Mouse (Mus musculus): ENCODE measurements around the gene Psmc3. TPM values are rescaled to one million over a fixed set of nuclear protein-coding genes. Genes with fewer than 3 reads are reported as not detected.
"Not testable (repeated sequence)": the region's sequence is repeated elsewhere in the genome, so short reads cannot be mapped to it uniquely, and the experiment has no call there.

Gene Psmc3
- polyA plus RNA-seq, 1 experiment from 2014 or later, result 301 TPM

DNA sequence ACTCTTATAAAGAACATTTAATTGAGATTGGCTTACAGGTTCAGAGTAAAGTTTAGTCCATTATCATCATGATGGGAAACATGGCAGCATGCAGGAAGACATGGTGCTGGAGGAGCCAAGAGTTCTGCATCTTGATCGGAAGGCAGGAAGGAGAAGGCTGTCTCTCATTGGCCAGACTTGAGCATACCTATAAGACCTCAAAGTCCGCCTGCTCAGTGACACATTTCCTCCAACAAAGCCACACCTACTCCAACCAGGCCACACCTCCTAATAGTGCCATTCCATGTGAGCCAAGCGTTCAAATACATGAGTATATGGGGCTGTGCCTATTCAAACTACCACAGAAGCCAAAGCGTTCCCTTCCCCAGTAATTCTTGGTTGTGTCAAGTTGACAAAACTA, 22.6 kb upstream of the Psmc3 start:
- H3K27ac ChIP-seq, result no peak overlapping the region
- H3K9ac ChIP-seq, result no peak overlapping the region
- no peaks in the 10 kb centered on the region for H3K27me3 ChIP-seq
- H3K9me3 ChIP-seq, result no peaks in the 10 kb centered on the region
- 82% methylated on average over 4 of the region's 4 CpGs for WGBS
- no peak for ATAC-seq (ENCODE audit: low FRiP score)
- H3K4me1 ChIP-seq, result peaks cover 2% of the 10 kb centered on the region; the same call in 1 of the 2 replicates
- H3K4me2 ChIP-seq, result no peak overlapping the region
- no peaks in the 10 kb centered on the region for H3K36me3 ChIP-seq (replicated peaks)
- no peak overlapping the region for H3K4me3 ChIP-seq (replicated peaks)

DNA sequence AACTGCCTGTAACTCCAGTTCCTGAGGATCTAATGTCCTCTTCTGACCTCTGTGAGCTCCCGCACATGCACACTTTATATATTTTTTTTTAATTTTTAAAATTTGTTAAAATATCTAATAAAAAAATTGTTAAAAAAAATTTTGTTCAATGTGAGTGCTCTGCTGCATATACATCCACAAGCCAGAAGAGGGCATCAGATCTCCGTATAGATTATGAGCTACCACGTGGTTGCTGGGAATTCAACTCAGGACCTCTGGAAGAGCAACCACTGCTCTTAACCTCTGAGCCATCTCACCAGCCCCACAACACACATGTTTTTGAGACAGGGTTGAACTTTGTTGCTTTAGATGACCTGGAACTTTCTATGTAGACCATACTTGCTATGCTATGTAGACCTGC, 20.8 kb upstream of the Psmc3 start:
- Histone ChIP-seq H3K27ac (no peak overlapping the region), H3K4me1 (peaks cover 2% of the 10 kb centered on the region; the same call in 1 of the 2 replicates), H3K4me2 (no peak overlapping the region), H3K9ac (no peak overlapping the region), H3K4me3 (replicated peaks) (no peak overlapping the region), H3K27me3 (no peaks in the 10 kb centered on the region), H3K36me3 (replicated peaks) (no peaks in the 10 kb centered on the region), H3K9me3 (no peaks in the 10 kb centered on the region)
- 23% methylated on average over 3 of the region's 3 CpGs for WGBS
- no peak for ATAC-seq (ENCODE audit: low FRiP score)

DNA sequence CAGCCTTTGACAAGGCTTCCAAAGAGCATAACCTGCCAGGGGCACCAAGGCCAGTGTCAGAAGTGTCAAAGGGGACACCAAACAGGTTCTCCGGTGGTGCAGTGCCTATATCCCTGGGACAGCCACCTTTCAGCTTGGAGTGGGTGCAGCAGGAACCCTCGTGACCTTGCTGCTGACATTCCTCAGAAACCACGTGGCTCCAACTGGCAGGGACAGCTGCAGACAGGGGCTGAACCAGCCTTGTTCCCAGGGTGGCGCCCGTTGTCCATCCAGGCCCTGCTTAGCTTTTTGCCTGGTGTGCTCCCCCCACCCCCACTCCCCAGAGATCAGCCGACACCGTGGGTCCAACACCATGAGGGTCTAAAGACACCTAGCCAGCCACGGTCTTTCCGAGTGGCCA, 18.4 kb upstream of the Psmc3 start, which contains the start of gene Rapsn:
Rapsn (plus strand) TSS at position 236 of the 400 bp plus-strand sequence.
- no peak for ATAC-seq (ENCODE audit: low FRiP score)
- no peaks in the 10 kb centered on the region for H3K36me3 ChIP-seq (replicated peaks)
- H3K27ac ChIP-seq, result no peak within 1 kb of the TSS

DNA sequence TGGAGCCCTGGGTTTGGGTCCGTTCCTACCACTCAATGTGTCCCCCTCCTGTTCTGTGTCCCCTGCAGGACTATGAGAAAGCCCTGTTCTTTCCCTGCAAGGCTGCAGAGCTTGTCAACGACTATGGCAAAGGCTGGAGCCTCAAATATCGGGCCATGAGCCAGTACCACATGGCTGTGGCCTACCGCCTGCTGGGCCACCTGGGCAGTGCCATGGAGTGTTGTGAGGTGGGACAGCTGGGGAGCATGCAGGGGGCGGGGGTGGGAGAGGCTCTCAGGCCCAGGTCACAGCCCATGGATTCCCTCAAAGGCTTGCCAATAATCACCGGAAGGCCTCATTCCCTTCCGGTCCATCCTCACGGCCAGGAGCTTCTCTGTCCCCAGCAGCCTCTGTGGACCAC, 12.0 kb upstream of the Psmc3 start:
- H3K9me3 ChIP-seq, result no peaks in the 10 kb centered on the region
- 74% methylated on average over 8 of the region's 8 CpGs for WGBS
- H3K9ac ChIP-seq, result no peak overlapping the region
- no peak for ATAC-seq (ENCODE audit: low FRiP score)
- H3K36me3 ChIP-seq (replicated peaks), result no peaks in the 10 kb centered on the region
- no peaks in the 10 kb centered on the region for H3K27me3 ChIP-seq
- H3K4me3 ChIP-seq (replicated peaks), result no peak overlapping the region
- H3K4me2 ChIP-seq, result no peak overlapping the region
- no peak overlapping the region for H3K27ac ChIP-seq
- H3K4me1 ChIP-seq, result no peaks in the 10 kb centered on the region

More for the DNA sequence above, 18.4 kb upstream of the Psmc3 start, which contains the start of gene Rapsn:
- Histone ChIP-seq H3K27me3 (no peaks in the 10 kb centered on the region), H3K9me3 (no peaks in the 10 kb centered on the region), H3K4me2 (no peak within 1 kb of the TSS), H3K4me1 (0 out of 2 replicates have a peak, but pooled peaks cover 2% of the 10 kb centered on the region), H3K4me3 (replicated peaks) (no peak within 1 kb of the TSS), H3K9ac (no peak within 1 kb of the TSS)
- WGBS, result 74% methylated on average over 9 of the region's 9 CpGs

DNA sequence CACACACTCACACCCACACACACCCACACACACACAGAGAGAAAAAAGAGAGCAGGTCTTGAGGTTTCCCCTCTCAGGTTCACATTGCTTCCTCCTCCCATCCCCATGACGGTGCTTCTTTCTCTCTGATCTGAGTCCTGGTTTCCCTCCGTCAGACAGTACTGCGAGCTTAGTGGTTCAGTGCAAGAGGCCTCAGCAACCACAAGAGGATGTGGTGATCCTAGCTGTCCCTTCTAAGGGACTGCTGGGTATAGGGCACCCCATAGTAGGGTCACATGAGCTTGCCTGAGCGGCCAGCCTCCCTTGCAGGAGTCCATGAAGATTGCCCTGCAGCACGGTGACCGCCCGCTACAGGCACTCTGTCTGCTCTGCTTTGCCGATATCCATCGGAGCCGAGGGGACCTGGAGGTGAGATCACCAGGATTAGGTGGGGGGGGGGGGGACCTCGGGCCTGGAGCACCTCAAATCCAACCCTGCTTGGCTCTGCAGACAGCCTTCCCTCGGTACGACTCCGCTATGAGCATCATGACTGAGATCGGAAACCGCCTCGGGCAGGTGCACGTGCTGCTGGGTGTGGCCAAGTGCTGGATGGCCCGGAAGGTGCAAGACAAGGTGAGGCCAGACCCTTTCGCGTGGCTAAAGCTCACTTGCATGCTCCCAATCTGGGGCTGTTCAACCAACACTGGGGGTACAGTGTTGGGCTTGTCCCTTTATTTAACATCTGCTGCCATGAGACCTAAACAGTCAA, 11.0 kb upstream of the Psmc3 start:
- peak; percentile 30; the same call in 1 of the 2 replicates for ATAC-seq (ENCODE audit: low FRiP score)
- Histone ChIP-seq H3K9ac (no peak overlapping the region), H3K4me1 (no peaks in the 10 kb centered on the region), H3K27ac (no peak overlapping the region), H3K27me3 (no peaks in the 10 kb centered on the region), H3K4me3 (replicated peaks) (no peak overlapping the region), H3K36me3 (replicated peaks) (no peaks in the 10 kb centered on the region), H3K9me3 (no peaks in the 10 kb centered on the region), H3K4me2 (no peak overlapping the region)
- WGBS, result 67% methylated on average over 21 of the region's 21 CpGs

DNA sequence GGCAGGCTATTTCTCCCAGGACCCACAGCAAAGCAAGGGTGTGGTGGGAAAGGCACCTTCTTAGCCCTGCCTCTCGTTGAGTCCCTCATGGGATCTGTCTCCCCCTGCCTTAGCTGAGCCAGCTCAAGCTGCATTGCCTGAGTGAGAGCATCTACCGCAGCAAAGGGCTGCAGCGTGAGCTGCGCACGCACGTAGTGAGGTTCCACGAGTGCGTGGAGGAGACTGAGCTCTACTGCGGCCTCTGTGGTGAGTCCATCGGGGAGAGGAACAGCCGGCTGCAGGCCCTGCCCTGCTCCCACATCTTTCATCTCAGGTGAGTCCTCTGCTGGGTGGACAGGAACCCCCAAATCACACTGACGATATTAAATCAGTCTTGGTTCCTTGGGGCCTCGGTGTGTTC, 9.1 kb upstream of the Psmc3 start:
- Histone ChIP-seq H3K9me3 (no peaks in the 10 kb centered on the region), H3K27ac (no peak overlapping the region), H3K4me1 (no peaks in the 10 kb centered on the region), H3K4me3 (replicated peaks) (no peak overlapping the region), H3K9ac (no peak overlapping the region), H3K36me3 (replicated peaks) (no peaks in the 10 kb centered on the region), H3K27me3 (no peaks in the 10 kb centered on the region), H3K4me2 (no peak overlapping the region)
- no peak for ATAC-seq (ENCODE audit: low FRiP score)
- 85% methylated on average over 13 of the region's 13 CpGs for WGBS

DNA sequence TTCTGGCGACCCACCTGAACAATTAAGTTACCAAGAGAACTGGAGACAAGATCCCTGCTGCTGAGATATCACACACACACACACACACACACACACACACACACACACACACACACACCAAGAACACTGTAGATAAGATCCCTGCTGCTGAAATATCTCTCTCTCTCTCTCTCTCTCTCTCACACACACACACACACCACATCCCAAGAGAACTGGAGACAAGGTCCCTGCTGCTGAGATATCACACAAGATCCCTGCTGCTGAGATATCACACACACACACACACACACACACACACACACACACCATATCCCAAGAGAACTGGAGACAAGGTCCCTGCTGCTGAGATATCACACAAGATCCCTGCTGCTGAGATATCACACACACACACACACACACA, 8.0 kb upstream of the Psmc3 start:
- not testable (repeated sequence) for H3K9me3 ChIP-seq; H3K27ac ChIP-seq; H3K4me1 ChIP-seq; H3K27me3 ChIP-seq; ATAC-seq (ENCODE audit: low FRiP score); H3K4me2 ChIP-seq; H3K36me3 ChIP-seq (replicated peaks); H3K9ac ChIP-seq; H3K4me3 ChIP-seq (replicated peaks)
- WGBS, result 76% methylated on average over 1 of the region's 1 CpGs

DNA sequence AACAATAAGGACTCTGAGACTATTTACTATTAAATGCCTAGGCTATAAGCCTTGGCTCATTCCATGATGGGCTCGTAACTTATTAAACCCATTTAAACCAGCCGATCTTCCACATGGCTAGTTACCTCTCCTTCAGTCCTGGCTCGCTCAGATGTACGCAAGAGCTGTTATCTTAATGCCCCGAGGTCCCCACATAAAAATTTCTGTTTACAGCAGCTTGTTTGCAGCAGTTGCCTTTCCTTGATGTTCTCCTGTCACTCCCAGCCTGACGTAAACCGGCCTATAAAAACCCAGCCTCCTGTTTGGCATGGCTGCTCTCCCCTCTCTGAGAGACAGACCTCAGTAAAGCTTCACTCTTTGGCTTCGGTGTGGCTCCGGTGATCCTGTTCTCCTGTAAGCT, 6.5 kb upstream of the Psmc3 start:
- Histone ChIP-seq H3K27ac (no peak overlapping the region), H3K27me3 (no peaks in the 10 kb centered on the region), H3K36me3 (replicated peaks) (peaks cover 7% of the 10 kb centered on the region; the same call in 1 of the 2 replicates), H3K9ac (no peak overlapping the region), H3K4me3 (replicated peaks) (no peak overlapping the region), H3K4me2 (no peak overlapping the region), H3K9me3 (no peaks in the 10 kb centered on the region), H3K4me1 (no peaks in the 10 kb centered on the region)
- 79% methylated on average over 9 of the region's 9 CpGs for WGBS
- ATAC-seq (ENCODE audit: low FRiP score), result no peak

DNA sequence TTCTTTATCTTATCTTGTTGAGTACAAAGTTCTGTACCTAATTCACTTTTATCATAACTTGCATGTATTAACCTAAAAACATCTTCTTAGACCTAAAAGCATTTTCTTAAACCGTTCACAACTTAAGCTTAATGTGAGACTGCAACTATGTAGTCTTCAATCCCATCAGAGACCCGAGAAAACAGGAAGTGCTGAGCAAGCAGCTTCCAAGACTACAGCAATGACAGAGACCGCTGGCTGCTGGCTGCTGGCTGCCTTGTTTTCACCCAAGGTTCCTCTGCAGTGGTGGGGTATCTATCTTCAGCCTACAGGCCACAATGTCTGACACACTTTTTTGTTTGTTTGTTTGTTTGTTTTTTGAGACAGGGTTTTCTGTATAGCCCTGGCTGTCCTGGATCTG, 1.9 kb upstream of the Psmc3 start:
- Histone ChIP-seq H3K4me1 (peaks cover 12% of the 10 kb centered on the region), H3K36me3 (replicated peaks) (peaks cover 26% of the 10 kb centered on the region), H3K4me3 (replicated peaks) (no peak overlapping the region), H3K27ac (no peak overlapping the region), H3K9ac (no peak overlapping the region), H3K9me3 (no peaks in the 10 kb centered on the region), H3K4me2 (no peak overlapping the region), H3K27me3 (no peaks in the 10 kb centered on the region)
- no peak for ATAC-seq (ENCODE audit: low FRiP score)
- 86% methylated on average over 3 of the region's 3 CpGs for WGBS

DNA sequence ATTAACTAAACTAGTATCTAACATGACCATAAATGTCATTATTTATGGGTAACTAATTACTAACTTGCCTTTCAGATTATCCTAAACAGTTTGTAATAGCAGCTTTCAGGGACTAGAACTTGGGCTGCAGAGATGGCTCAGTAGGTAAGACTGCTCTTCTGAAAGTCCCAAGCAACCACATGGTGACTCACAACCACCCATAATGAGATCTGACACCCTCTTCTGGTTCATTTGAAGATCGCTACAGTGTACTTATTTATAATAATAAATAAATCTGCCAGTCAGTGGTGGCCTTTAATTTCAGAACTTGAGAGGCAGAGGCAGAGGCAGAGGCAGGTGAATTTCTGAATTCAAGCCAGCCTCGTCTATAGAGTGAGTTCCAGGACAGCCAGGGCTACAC, 1.1 kb upstream of the Psmc3 start:
- Histone ChIP-seq H3K9ac (no peak overlapping the region), H3K27me3 (no peaks in the 10 kb centered on the region), H3K4me2 (peak overlapping the region; percentile 91), H3K9me3 (no peaks in the 10 kb centered on the region), H3K27ac (no peak overlapping the region), H3K4me1 (peaks cover 12% of the 10 kb centered on the region), H3K4me3 (replicated peaks) (0 out of 2 replicates have a peak overlapping the region, but pooled peaks have one; percentile 83), H3K36me3 (replicated peaks) (peaks cover 34% of the 10 kb centered on the region)
- WGBS, result 68% methylated on average over 2 of the region's 2 CpGs
- no peak for ATAC-seq (ENCODE audit: low FRiP score)

DNA sequence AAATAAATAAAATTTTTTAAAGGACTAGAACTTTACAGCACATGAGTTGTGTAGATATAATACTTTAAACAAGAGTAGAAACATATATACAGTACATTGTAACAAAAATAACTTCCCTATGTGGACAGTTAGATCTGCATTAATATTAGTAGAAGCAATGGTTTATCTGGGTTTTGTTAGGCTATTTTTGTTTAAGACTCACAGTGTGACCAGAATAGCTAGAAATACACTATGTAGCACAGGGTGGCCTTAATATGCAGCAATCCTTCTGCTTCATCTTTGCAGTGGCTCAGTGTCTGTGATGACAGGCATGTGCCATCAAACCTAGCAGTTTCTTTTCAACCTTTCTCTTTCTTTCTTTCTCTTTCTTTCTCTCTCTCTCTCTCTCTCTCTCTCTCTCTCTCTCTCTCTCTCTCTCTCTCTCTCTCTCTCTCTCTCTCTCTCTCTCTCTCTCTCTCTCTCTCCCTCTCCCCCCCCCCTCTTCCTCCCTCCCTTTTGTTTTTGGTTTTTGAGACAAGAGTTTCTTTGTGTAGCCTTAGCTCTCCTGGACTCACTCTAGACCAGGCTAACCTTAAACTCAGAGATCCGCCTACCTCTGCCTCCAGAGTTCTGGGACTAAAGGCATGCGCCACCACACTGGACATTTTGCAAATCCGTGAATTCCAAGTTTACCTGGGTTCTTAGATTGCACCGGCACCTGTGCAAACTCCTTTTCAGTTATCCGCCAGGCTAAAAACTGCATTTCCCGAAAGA, 452 bp upstream of the Psmc3 start:
- WGBS, result 1% methylated on average over 6 of the region's 6 CpGs
- H3K4me2 ChIP-seq, result peak overlapping the region; percentile 91
- peak overlapping the region; percentile 83 for H3K4me3 ChIP-seq (replicated peaks)
- 0 out of 2 replicates have a peak overlapping the region, but pooled peaks have one; percentile 38 for H3K27ac ChIP-seq
- H3K9me3 ChIP-seq, result no peaks in the 10 kb centered on the region
- H3K9ac ChIP-seq, result peak overlapping the region; percentile 78
- no peaks in the 10 kb centered on the region for H3K27me3 ChIP-seq
- ATAC-seq (ENCODE audit: low FRiP score), result peak; percentile 68
- peaks cover 40% of the 10 kb centered on the region for H3K36me3 ChIP-seq (replicated peaks)
- peaks cover 12% of the 10 kb centered on the region for H3K4me1 ChIP-seq

DNA sequence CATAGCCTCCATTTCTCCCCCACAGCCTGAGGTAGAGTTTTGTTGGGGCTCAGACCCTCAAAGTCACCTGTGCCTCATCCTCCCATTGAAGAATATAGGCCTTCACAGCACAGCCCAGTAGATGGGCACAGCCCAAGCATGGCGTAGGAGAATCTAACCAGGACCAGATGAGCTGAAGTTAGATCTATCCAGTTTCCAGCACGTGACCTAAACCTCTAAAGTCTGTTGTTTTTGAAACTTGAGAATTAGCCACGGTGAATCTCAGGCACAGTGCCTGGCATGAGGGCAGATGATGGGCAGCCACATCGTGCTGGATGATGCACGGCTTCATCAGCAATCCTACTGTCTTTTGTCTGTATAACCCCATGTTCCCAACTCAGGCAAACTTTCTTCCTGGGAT, 4.6 kb downstream of the Psmc3 start:
- ATAC-seq (ENCODE audit: low FRiP score), result no peak
- 94% methylated on average over 5 of the region's 5 CpGs for WGBS
- no peaks in the 10 kb centered on the region for H3K27me3 ChIP-seq
- H3K4me2 ChIP-seq, result no peak overlapping the region
- no peak overlapping the region for H3K4me3 ChIP-seq (replicated peaks)
- no peak overlapping the region for H3K9ac ChIP-seq
- peaks cover 9% of the 10 kb centered on the region for H3K4me1 ChIP-seq
- peaks cover 81% of the 10 kb centered on the region for H3K36me3 ChIP-seq (replicated peaks)
- no peaks in the 10 kb centered on the region for H3K9me3 ChIP-seq
- H3K27ac ChIP-seq, result no peak overlapping the region
